Mouse (Mus musculus) erythroblast, embryonic 14.5 days (primary cell): ENCODE data around the gene Ch25h.

Experiments used
- GATA1 ChIP-seq: IDR thresholded peaks from 2 replicates; pipeline ENCODE4 v1.6.1; 2012; ENCODE audit warnings: low read length, inconsistent platforms, mixed read lengths
- TAL1 ChIP-seq: IDR thresholded peaks from 3 replicates; pipeline ENCODE4 v1.6.1; 2012; ENCODE audit warnings: low read length, inconsistent platforms, mixed read lengths

DNA sequence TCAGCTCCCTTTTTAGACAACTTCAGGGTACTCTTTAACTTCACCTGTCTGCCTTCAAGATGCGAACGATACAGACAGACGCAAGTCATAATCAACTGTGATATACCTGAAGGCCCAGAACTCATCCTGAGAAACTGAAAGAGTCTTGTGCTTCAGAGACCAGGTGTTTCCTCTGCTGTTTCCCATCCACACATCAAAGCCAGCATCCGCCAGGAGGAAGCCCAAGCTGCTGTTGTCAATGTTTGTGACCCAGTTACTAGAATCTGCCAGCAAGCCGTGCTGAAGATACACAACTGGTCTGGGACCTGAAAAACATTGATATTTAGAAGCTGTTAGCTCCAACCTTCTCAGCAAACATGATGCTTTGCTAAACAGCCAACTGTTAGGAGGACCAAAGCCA, 35.8 kb upstream of the Ch25h start:
- TF ChIP-seq TAL1 (no peak), GATA1 (no peak)
